Mouse (Mus musculus) layer of hippocampus, adult 8-10 months (tissue): ENCODE data around the gene Tmem203. TPM values are rescaled to one million over a fixed set of nuclear protein-coding genes. Genes with fewer than 3 reads are reported as not detected.

Source experiments
- DNase-seq, 2 experiments: peaks; one replicate each; pipeline ENCODE4 v3.0.0; 2022; ENCODE audit warnings: low spot score in 2 of 2
- total RNA-seq, 4 experiments: library from RNA; stranded (reverse); gene quantifications; 2 replicates each; pipeline ENCODE4 v1.2.4; 2022

The Tmem203 gene
- total RNA-seq, 4 experiments from 2014 or later = 27.0 to 44.4 (median 33.9) TPM

- DNase-seq = no peak
Observed at GRCm38 (mm10) chr2:25262795-25263622, 7.8 kb downstream of the Tmem203 start.

GRCm38 (mm10) chr2:25263623-25264285 lies 8.5 kb downstream of the Tmem203 start:
- no peak for DNase-seq

GRCm38 (mm10) chr2:25264286-25264660 lies 9.0 kb downstream of the Tmem203 start:
- no peak for DNase-seq

- no peak for DNase-seq
Observed at GRCm38 (mm10) chr2:25264851-25265250, 9.6 kb downstream of the Tmem203 start.

- DNase-seq = peak in 1 of 2 experiments; percentile 53
Observed at GRCm38 (mm10) chr2:25265897-25266656, 10.8 kb downstream of the Tmem203 start.

- peak; percentile 79 to 85 for DNase-seq
Observed at GRCm38 (mm10) chr2:25266720-25267119, 11.5 kb downstream of the Tmem203 start.

- no peak for DNase-seq
Observed at GRCm38 (mm10) chr2:25267241-25267640, 12.0 kb downstream of the Tmem203 start.

GRCm38 (mm10) chr2:25267746-25268309 lies 12.6 kb downstream of the Tmem203 start:
- no peak for DNase-seq

- DNase-seq = peak; percentile 95 to 97
Observed at GRCm38 (mm10) chr2:25271827-25272511, 16.7 kb downstream of the Tmem203 start, which contains the start of the genes Ssna1 and Anapc2. Gene Ssna1, minus strand, starts transcription at chr2:25272438. Gene Anapc2, plus strand, starts transcription at chr2:25272478.

- no peak for DNase-seq
Observed at GRCm38 (mm10) chr2:25272515-25272914, 17.3 kb downstream of the Tmem203 start.

GRCm38 (mm10) chr2:25273010-25273409 lies 17.8 kb downstream of the Tmem203 start:
- no peak for DNase-seq

GRCm38 (mm10) chr2:25278928-25279882 lies 24.0 kb downstream of the Tmem203 start:
- DNase-seq = peak in 1 of 2 experiments; percentile 87

- DNase-seq = no peak
Observed at GRCm38 (mm10) chr2:25285551-25285950, 30.3 kb downstream of the Tmem203 start.

- DNase-seq = no peak
Observed at GRCm38 (mm10) chr2:25286314-25286713, 31.1 kb downstream of the Tmem203 start.

- DNase-seq = no peak
Observed at GRCm38 (mm10) chr2:25286837-25287636, 31.8 kb downstream of the Tmem203 start.

GRCm38 (mm10) chr2:25287927-25288649 lies 32.8 kb downstream of the Tmem203 start, which contains the start of gene Tmem210:
Gene Tmem210, plus strand, starts transcription at chr2:25288145.
- DNase-seq = no peak

GRCm38 (mm10) chr2:25288734-25289345 lies 33.6 kb downstream of the Tmem203 start:
- no peak for DNase-seq

- DNase-seq = no peak
Observed at GRCm38 (mm10) chr2:25289651-25290050, 34.4 kb downstream of the Tmem203 start, which contains the start of gene Lrrc26. Gene Lrrc26, plus strand, starts transcription at chr2:25289915.
